Mouse (Mus musculus) hindbrain, embryonic 15.5 days (tissue): ENCODE data around the gene Gm13276. TPM values are rescaled to one million over a fixed set of nuclear protein-coding genes. Genes with fewer than 3 reads are reported as not detected.
"Not testable (repeated sequence)": the region's sequence is repeated elsewhere in the genome, so short reads cannot be mapped to it uniquely, and the experiment has no call there.

Experiments used
- ATAC-seq: fragments of 200-750 bp; cut with Nextera tagmentation; 2 replicates; pipeline ENCODE4 v1.8.0; 2017; ENCODE audit warnings: low read depth, moderate number of reproducible peaks, moderate TSS enrichment; ENCODE audit not compliant: low FRiP score
- H3K27ac ChIP-seq: fragments of 300-500 bp; sonication (generic); replicated peaks from 2 replicates; pipeline ENCODE4 v1.5.1; 2015; ENCODE audit warnings: mild to moderate bottlenecking, inconsistent platforms
- H3K27me3 ChIP-seq: fragments of 300-500 bp; sonication (generic); 2 replicates; pipeline ENCODE4 v1.6.1; 2015; ENCODE audit warnings: control low read depth, inconsistent platforms
- H3K36me3 ChIP-seq: fragments of 300-500 bp; sonication (generic); 2 replicates; pipeline ENCODE4 v1.6.1; 2015; ENCODE audit warnings: control low read depth, inconsistent platforms
- H3K4me1 ChIP-seq: fragments of 300-500 bp; sonication (generic); replicated peaks from 2 replicates; pipeline ENCODE4 v1.6.1; 2015; ENCODE audit warnings: control low read depth, inconsistent platforms
- H3K4me2 ChIP-seq: fragments of 300-500 bp; sonication (generic); 2 replicates; pipeline ENCODE4 v1.6.1; 2015; ENCODE audit warnings: moderate library complexity, mild to moderate bottlenecking, inconsistent platforms
- H3K4me3 ChIP-seq: fragments of 300-500 bp; sonication (generic); 2 replicates; pipeline ENCODE4 v1.5.1; 2015; ENCODE audit warnings: mild to moderate bottlenecking, inconsistent platforms
- H3K9ac ChIP-seq: fragments of 300-500 bp; sonication (generic); 2 replicates; pipeline ENCODE4 v1.6.1; 2015; ENCODE audit warnings: inconsistent platforms
- H3K9me3 ChIP-seq: fragments of 300-500 bp; sonication (generic); 2 replicates; pipeline ENCODE4 v1.6.1; 2016; ENCODE audit warnings: control low read depth, inconsistent platforms
- WGBS: fragments of 180-500 bp; shearing (Covaris S2); methylation state at CpG from one replicate; pipeline ENCODE4 v1.1.7; 2015; 5-methylcytosine and 5-hydroxymethylcytosine counted together
- polyA plus RNA-seq: library from polyadenylated mRNA; unstranded; fragments of >200 nt; fragmentation: Nextera tagmentation; extraction: Ambion mirVana; gene quantifications from 2 replicates; pipeline ENCODE4 v1.2.1, GENCODE M21; 2015

Gene Gm13276
- polyA plus RNA-seq, 1 experiment from 2014 or later = not detected

- not testable (repeated sequence) for H3K4me1 ChIP-seq, H3K9ac ChIP-seq, H3K9me3 ChIP-seq, H3K4me3 ChIP-seq, ATAC-seq, H3K4me2 ChIP-seq, H3K27me3 ChIP-seq, H3K36me3 ChIP-seq, H3K27ac ChIP-seq
- WGBS = 0% methylated on average over 13 of the region's 52 CpGs
Measured at GRCm38 (mm10) chr4:88793936-88794675, 8.6 kb downstream of the Gm13276 start, which contains the start of gene Gm13275. TSS of gene Gm13275 (plus strand) at chr4:88794487.

GRCm38 (mm10) chr4:88797097-88797496 is 11.6 kb downstream of the Gm13276 start, which contains the start of gene Gm13279:
TSS of gene Gm13279 (plus strand) at chr4:88797397.
- not testable (repeated sequence) for H3K9me3 ChIP-seq, H3K9ac ChIP-seq, H3K4me3 ChIP-seq, H3K36me3 ChIP-seq, H3K27ac ChIP-seq, ATAC-seq, H3K4me2 ChIP-seq, H3K4me1 ChIP-seq, H3K27me3 ChIP-seq
- no CpG with 5 or more reads among the region's 28 CpGs for WGBS

- not testable (repeated sequence) for H3K27me3 ChIP-seq, H3K27ac ChIP-seq, H3K9me3 ChIP-seq, H3K9ac ChIP-seq, H3K4me1 ChIP-seq, H3K4me3 ChIP-seq, H3K36me3 ChIP-seq, ATAC-seq, H3K4me2 ChIP-seq
- 14% methylated on average over 6 of the region's 7 CpGs for WGBS
Measured at GRCm38 (mm10) chr4:88799365-88799764, 13.9 kb downstream of the Gm13276 start, which contains the start of gene Gm13285. TSS of gene Gm13285 (plus strand) at chr4:88799665.

- ATAC-seq, H3K4me3 ChIP-seq, H3K4me2 ChIP-seq, H3K36me3 ChIP-seq, H3K27ac ChIP-seq, H3K9me3 ChIP-seq, H3K4me1 ChIP-seq, H3K9ac ChIP-seq, H3K27me3 ChIP-seq: not testable (repeated sequence)
- no CpG with 5 or more reads among the region's 29 CpGs for WGBS
Measured at GRCm38 (mm10) chr4:88802954-88803353, 17.4 kb downstream of the Gm13276 start, which contains the start of gene Gm13287. TSS of gene Gm13287 (plus strand) at chr4:88803254.

GRCm38 (mm10) chr4:88805231-88805630 is 19.7 kb downstream of the Gm13276 start, which contains the start of gene Gm13288:
TSS of gene Gm13288 (plus strand) at chr4:88805531.
- Histone ChIP-seq H3K4me2 (peak within 1 kb of the TSS; percentile 49), H3K4me3 (0 out of 2 replicates have a peak within 1 kb of the TSS, but pooled peaks have one; percentile 24)
- H3K9me3 ChIP-seq, H3K9ac ChIP-seq, H3K27me3 ChIP-seq, H3K36me3 ChIP-seq, ATAC-seq, H3K27ac ChIP-seq, H3K4me1 ChIP-seq: not testable (repeated sequence)
- WGBS = no CpG with 5 or more reads among the region's 8 CpGs

GRCm38 (mm10) chr4:88805761-88806160 is 20.3 kb downstream of the Gm13276 start:
- H3K9me3 ChIP-seq, H3K27me3 ChIP-seq, H3K4me1 ChIP-seq, H3K36me3 ChIP-seq, H3K27ac ChIP-seq, ATAC-seq, H3K9ac ChIP-seq: not testable (repeated sequence)
- H3K4me2 ChIP-seq = peak overlapping the region; percentile 49
- H3K4me3 ChIP-seq = 0 out of 2 replicates have a peak overlapping the region, but pooled peaks have one; percentile 24
- 0% methylated on average over 18 of the region's 34 CpGs for WGBS

- H3K9me3 ChIP-seq = no peaks in the 10 kb centered on the region
- no peak within 1 kb of the TSS for H3K4me3 ChIP-seq
- WGBS = 76% methylated on average over 3 of the region's 3 CpGs
- H3K9ac ChIP-seq = no peak within 1 kb of the TSS
- no peak within 1 kb of the TSS for H3K27ac ChIP-seq
- no peaks in the 10 kb centered on the region for H3K36me3 ChIP-seq
- ATAC-seq = no peak
- H3K27me3 ChIP-seq = no peaks in the 10 kb centered on the region
- H3K4me1 ChIP-seq = no peaks in the 10 kb centered on the region
- no peak within 1 kb of the TSS for H3K4me2 ChIP-seq
Measured at GRCm38 (mm10) chr4:88815928-88816327, 30.4 kb downstream of the Gm13276 start, which contains the start of gene Ifna7. TSS of gene Ifna7 (plus strand) at chr4:88816228.

- Histone ChIP-seq H3K9me3 (no peaks in the 10 kb centered on the region), H3K36me3 (no peaks in the 10 kb centered on the region), H3K4me2 (no peak within 1 kb of the TSS), H3K4me3 (no peak within 1 kb of the TSS), H3K27ac (no peak within 1 kb of the TSS), H3K27me3 (no peaks in the 10 kb centered on the region), H3K9ac (no peak within 1 kb of the TSS), H3K4me1 (no peaks in the 10 kb centered on the region)
- ATAC-seq = no peak
- WGBS = 81% methylated on average over 1 of the region's 1 CpGs
Measured at GRCm38 (mm10) chr4:88819659-88820058, 34.1 kb downstream of the Gm13276 start, which contains the start of gene Ifna11. TSS of gene Ifna11 (plus strand) at chr4:88819959.

- no peaks in the 10 kb centered on the region for H3K27me3 ChIP-seq
- WGBS = 25% methylated on average over 4 of the region's 4 CpGs
- ATAC-seq = no peak
- no peak overlapping the region for H3K4me2 ChIP-seq
- H3K4me3 ChIP-seq = no peak overlapping the region
- no peaks in the 10 kb centered on the region for H3K9me3 ChIP-seq
- H3K36me3 ChIP-seq = no peaks in the 10 kb centered on the region
- no peak overlapping the region for H3K9ac ChIP-seq
- H3K4me1 ChIP-seq = no peaks in the 10 kb centered on the region
- no peak overlapping the region for H3K27ac ChIP-seq
Measured at GRCm38 (mm10) chr4:88822995-88823394, 37.5 kb downstream of the Gm13276 start.

- H3K4me1 ChIP-seq, H3K9ac ChIP-seq, H3K4me3 ChIP-seq, H3K27me3 ChIP-seq, H3K4me2 ChIP-seq, H3K9me3 ChIP-seq, H3K27ac ChIP-seq, ATAC-seq, H3K36me3 ChIP-seq: not testable (repeated sequence)
Measured at GRCm38 (mm10) chr4:88827116-88827515, 41.6 kb downstream of the Gm13276 start, which contains the start of gene Ifna6. TSS of gene Ifna6 (plus strand) at chr4:88827416.

GRCm38 (mm10) chr4:88830523-88830922 is 45.0 kb downstream of the Gm13276 start:
- 33% methylated on average over 4 of the region's 4 CpGs for WGBS
- H3K9ac ChIP-seq = no peak overlapping the region
- no peaks in the 10 kb centered on the region for H3K4me1 ChIP-seq
- no peaks in the 10 kb centered on the region for H3K27me3 ChIP-seq
- H3K36me3 ChIP-seq = no peaks in the 10 kb centered on the region
- H3K27ac ChIP-seq = no peak overlapping the region
- no peak for ATAC-seq
- no peak overlapping the region for H3K4me3 ChIP-seq
- H3K9me3 ChIP-seq = no peaks in the 10 kb centered on the region
- H3K4me2 ChIP-seq = no peak overlapping the region

GRCm38 (mm10) chr4:88835225-88835624 is 49.7 kb downstream of the Gm13276 start, which contains the start of gene Ifna5:
TSS of gene Ifna5 (plus strand) at chr4:88835525.
- H3K36me3 ChIP-seq, H3K9ac ChIP-seq, H3K4me2 ChIP-seq, H3K4me3 ChIP-seq, H3K4me1 ChIP-seq, H3K27me3 ChIP-seq, ATAC-seq, H3K27ac ChIP-seq, H3K9me3 ChIP-seq: not testable (repeated sequence)
- 96% methylated on average over 1 of the region's 1 CpGs for WGBS
